Mouse (Mus musculus): Measurements from ENCODE around the gene Ube2s. TPM values are rescaled to one million over a fixed set of nuclear protein-coding genes. Genes with fewer than 3 reads are reported as not detected.
A peak's percentile ranks its signal among the peaks of the same experiment; 100 is the strongest.

Ube2s gene
- polyA plus RNA-seq, 1 experiment, result 474 TPM

DNA sequence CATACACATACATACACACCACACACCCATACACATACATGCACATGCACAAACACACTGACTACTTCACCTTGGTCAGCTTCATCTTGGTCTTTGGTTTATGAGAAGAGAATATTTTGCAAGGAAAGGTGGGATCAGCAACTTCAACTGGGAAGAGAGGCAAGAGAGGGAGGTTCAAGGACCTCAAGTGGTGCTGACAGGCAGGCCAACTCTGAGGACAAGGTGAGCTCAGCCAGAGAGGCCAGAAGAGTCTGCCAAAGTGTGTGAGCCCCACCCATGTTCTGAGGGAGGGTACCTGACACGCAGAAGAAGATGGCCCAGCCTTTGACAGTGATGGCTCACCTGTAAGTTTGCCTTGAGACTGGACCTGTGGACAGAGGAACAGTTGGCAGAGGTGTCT is 52.7 kb downstream of the Ube2s start:
- no peaks in the 10 kb centered on the region for H3K4me1 ChIP-seq (ENCODE audit: control insufficient read depth, insufficient read depth, low read length)
- H3K9ac ChIP-seq (ENCODE audit: low read depth, poor library complexity, severe bottlenecking), result no peak overlapping the region
- H3K27ac ChIP-seq (ENCODE audit: insufficient read depth, low read length), result no peak overlapping the region
- TF ChIP-seq EP300 (IDR thresholded peaks at IDR 0.05; ENCODE audit: insufficient read depth, low read depth, low read length) (no peak), CTCF (IDR thresholded peaks at IDR 0.05; ENCODE audit: low read depth, low read length) (no peak)
- H3K27me3 ChIP-seq (ENCODE audit: control insufficient read depth, insufficient read depth, low read length, poor library complexity, severe bottlenecking), result no peaks in the 10 kb centered on the region
- no peak overlapping the region for H3K4me3 ChIP-seq (ENCODE audit: low read depth, low read length)
- H3K9me3 ChIP-seq (replicated peaks; ENCODE audit: control insufficient read depth, insufficient read depth, low read length, poor library complexity, severe bottlenecking), result no peaks in the 10 kb centered on the region
- no peaks in the 10 kb centered on the region for H3K36me3 ChIP-seq (ENCODE audit: control insufficient read depth, insufficient read depth, low read length, poor library complexity, severe bottlenecking)

DNA sequence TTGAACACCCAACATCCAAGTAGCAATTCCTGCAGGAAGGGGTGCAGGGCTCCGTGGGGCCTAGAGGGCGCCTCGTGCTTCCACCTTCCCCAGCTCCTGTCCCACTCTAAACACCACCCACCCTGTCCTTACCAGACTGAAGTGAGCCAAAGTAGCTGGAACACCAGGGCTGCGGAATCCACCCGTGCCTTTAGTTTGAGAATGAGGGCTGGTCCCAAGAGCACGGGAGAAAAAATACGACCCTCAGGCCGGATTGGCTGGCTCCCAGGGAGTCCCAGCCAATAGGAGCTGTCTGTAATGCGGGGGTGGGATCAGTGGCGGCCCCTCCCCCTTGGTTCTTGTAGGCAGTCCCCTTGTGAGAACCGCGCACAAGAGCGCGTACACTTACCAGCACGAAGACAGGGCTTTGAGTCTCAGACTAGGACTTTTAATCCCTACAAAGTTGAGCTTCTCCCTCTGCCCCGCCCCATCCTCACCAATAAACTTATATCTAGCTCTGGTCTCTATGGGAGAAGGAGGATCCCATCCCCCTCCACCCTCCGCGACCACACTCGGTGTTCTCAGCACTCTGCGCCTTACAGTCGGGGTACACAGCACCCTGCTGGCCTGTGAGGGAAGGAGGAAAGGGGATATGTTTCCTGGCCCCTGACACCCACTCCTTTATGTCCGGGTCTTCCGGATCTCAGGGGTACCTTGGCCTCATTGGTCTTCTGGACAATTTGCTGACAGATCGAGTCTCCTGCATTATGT is 59.4 kb downstream of the Ube2s start, which contains the start of gene Cox6b2:
Gene Cox6b2 (minus strand): TSS at position 274 of the 750 bp plus-strand sequence.
- Histone ChIP-seq H3K9ac (ENCODE audit: low read depth, poor library complexity, severe bottlenecking) (peak within 1 kb of the TSS; percentile 89), H3K27ac (ENCODE audit: insufficient read depth, low read length) (peak within 1 kb of the TSS; percentile 92), H3K4me3 (ENCODE audit: low read depth, low read length) (peak within 1 kb of the TSS; percentile 89), H3K36me3 (ENCODE audit: control insufficient read depth, insufficient read depth, low read length, poor library complexity, severe bottlenecking) (peaks cover 16% of the 10 kb centered on the region), H3K4me1 (ENCODE audit: control insufficient read depth, insufficient read depth, low read length) (no peaks in the 10 kb centered on the region), H3K27me3 (ENCODE audit: control insufficient read depth, insufficient read depth, low read length, poor library complexity, severe bottlenecking) (no peaks in the 10 kb centered on the region), H3K9me3 (replicated peaks; ENCODE audit: control insufficient read depth, insufficient read depth, low read length, poor library complexity, severe bottlenecking) (no peaks in the 10 kb centered on the region)
- TF ChIP-seq POLR2A (IDR thresholded peaks at IDR 0.05; ENCODE audit: insufficient read depth, low read length) (peak; percentile 99), CTCF (IDR thresholded peaks at IDR 0.05; ENCODE audit: low read depth, low read length) (no peak)

DNA sequence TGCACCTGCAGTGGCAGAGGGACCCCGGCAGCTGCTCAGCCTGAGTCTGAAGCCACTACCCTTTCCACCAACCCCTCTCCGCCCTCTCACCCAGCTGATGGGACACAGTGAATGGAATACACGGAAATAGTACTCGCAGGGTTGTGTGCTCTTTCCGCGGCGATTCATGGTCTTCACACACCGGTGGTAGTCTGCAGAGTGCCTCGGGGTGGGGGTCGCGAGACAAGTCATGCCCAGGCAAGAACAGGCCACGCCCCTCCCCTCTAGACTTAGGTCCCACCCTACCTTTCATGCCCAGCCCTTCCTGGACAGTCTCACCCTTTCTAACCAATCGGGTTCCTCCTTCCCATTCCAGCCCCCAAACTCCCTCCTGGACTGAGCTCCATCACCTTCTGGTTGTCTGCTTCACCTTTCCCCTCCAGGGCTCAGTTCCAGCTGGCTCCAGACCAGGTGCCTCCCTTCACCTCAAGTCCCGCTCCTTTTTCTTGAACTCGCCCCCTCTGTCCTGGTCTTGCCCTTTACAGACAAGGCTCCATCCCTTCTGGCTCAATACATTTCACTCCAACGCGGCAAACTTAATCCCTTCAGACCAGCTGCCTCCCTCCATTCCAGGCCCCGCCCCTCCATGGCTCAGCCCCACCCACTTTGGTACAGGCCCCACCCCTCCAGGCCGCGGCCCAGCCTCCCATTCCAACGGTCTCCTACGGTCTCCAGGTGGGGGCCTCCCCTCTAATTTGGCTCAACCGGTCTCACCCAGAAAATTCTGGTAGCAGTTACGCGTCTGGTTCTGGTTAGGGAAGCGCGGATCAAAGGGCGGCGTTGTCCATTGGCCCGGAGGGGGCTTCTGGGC is 60.2 kb downstream of the Ube2s start:
- Histone ChIP-seq H3K4me3 (ENCODE audit: low read depth, low read length) (peak overlapping the region; percentile 89), H3K27ac (ENCODE audit: insufficient read depth, low read length) (peak overlapping the region; percentile 92), H3K36me3 (ENCODE audit: control insufficient read depth, insufficient read depth, low read length, poor library complexity, severe bottlenecking) (peaks cover 16% of the 10 kb centered on the region), H3K9me3 (replicated peaks; ENCODE audit: control insufficient read depth, insufficient read depth, low read length, poor library complexity, severe bottlenecking) (no peaks in the 10 kb centered on the region), H3K4me1 (ENCODE audit: control insufficient read depth, insufficient read depth, low read length) (no peaks in the 10 kb centered on the region), H3K27me3 (ENCODE audit: control insufficient read depth, insufficient read depth, low read length, poor library complexity, severe bottlenecking) (no peaks in the 10 kb centered on the region), H3K9ac (ENCODE audit: low read depth, poor library complexity, severe bottlenecking) (peak overlapping the region; percentile 89)
- TF ChIP-seq CTCF (IDR thresholded peaks at IDR 0.05; ENCODE audit: low read depth, low read length), result no peak
- peak; percentile 89 for TF ChIP-seq POLR2A (IDR thresholded peaks at IDR 0.05; ENCODE audit: insufficient read depth, low read length)
- peak; percentile 78 for TF ChIP-seq EP300 (IDR thresholded peaks at IDR 0.05; ENCODE audit: insufficient read depth, low read depth, low read length)

DNA sequence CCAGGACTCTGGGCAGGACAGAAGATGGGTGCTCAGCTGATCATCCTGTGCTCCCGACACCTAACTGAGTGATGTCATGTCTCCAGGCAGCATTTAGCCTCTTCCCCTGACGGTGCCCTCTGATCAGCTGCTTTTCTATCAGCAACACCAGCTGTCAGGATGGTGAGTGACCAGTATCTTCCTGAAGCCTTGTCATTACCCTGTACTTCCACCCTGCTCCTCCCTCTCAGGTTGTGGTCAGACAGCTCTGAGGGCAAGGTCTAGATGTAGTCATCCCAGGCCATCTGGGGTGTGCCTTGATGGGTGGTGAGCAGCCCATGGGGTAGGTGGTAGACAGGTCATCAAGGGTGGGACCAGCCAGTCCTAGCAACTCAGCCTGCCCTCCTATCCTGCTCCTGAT is 63.2 kb downstream of the Ube2s start:
- no peak overlapping the region for H3K9ac ChIP-seq (ENCODE audit: low read depth, poor library complexity, severe bottlenecking)
- no peak overlapping the region for H3K27ac ChIP-seq (ENCODE audit: insufficient read depth, low read length)
- H3K36me3 ChIP-seq (ENCODE audit: control insufficient read depth, insufficient read depth, low read length, poor library complexity, severe bottlenecking), result peaks cover 20% of the 10 kb centered on the region
- no peaks in the 10 kb centered on the region for H3K27me3 ChIP-seq (ENCODE audit: control insufficient read depth, insufficient read depth, low read length, poor library complexity, severe bottlenecking)
- no peak for TF ChIP-seq EP300 (IDR thresholded peaks at IDR 0.05; ENCODE audit: insufficient read depth, low read depth, low read length)
- no peak for TF ChIP-seq POLR2A (IDR thresholded peaks at IDR 0.05; ENCODE audit: insufficient read depth, low read length)
- no peak for TF ChIP-seq CTCF (IDR thresholded peaks at IDR 0.05; ENCODE audit: low read depth, low read length)
- H3K4me1 ChIP-seq (ENCODE audit: control insufficient read depth, insufficient read depth, low read length), result no peaks in the 10 kb centered on the region
- H3K4me3 ChIP-seq (ENCODE audit: low read depth, low read length), result no peak overlapping the region
- no peaks in the 10 kb centered on the region for H3K9me3 ChIP-seq (replicated peaks; ENCODE audit: control insufficient read depth, insufficient read depth, low read length, poor library complexity, severe bottlenecking)

DNA sequence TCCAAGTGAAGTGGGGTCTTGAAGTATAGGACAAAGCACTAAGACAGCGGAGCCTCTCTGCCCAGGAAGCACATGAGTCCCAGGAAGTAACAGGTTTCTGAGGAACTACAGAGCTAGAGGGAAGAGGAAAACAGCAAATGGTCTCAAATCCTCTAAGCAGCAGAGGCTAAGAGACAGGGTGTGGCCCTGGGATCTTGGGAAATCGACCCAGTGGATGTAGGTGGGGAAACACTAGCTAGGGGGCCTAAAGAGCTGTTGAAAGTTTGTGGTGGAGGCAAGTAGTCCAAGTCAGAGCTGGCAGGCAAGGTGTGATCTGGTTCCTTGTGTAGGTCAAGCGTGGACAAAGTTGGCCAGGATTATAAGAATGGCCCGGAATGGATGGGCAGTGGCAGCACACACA is 64.1 kb downstream of the Ube2s start:
- H3K9me3 ChIP-seq (replicated peaks; ENCODE audit: control insufficient read depth, insufficient read depth, low read length, poor library complexity, severe bottlenecking), result no peaks in the 10 kb centered on the region
- H3K36me3 ChIP-seq (ENCODE audit: control insufficient read depth, insufficient read depth, low read length, poor library complexity, severe bottlenecking), result peaks cover 20% of the 10 kb centered on the region
- H3K9ac ChIP-seq (ENCODE audit: low read depth, poor library complexity, severe bottlenecking), result no peak overlapping the region
- no peak overlapping the region for H3K4me3 ChIP-seq (ENCODE audit: low read depth, low read length)
- no peaks in the 10 kb centered on the region for H3K27me3 ChIP-seq (ENCODE audit: control insufficient read depth, insufficient read depth, low read length, poor library complexity, severe bottlenecking)
- TF ChIP-seq EP300 (IDR thresholded peaks at IDR 0.05; ENCODE audit: insufficient read depth, low read depth, low read length) (no peak), CTCF (IDR thresholded peaks at IDR 0.05; ENCODE audit: low read depth, low read length) (no peak), POLR2A (IDR thresholded peaks at IDR 0.05; ENCODE audit: insufficient read depth, low read length) (no peak)
- no peaks in the 10 kb centered on the region for H3K4me1 ChIP-seq (ENCODE audit: control insufficient read depth, insufficient read depth, low read length)
- no peak overlapping the region for H3K27ac ChIP-seq (ENCODE audit: insufficient read depth, low read length)
